Comparison of ENCODE assay signal across 16 mouse cellular contexts in the genomic region with DNA sequence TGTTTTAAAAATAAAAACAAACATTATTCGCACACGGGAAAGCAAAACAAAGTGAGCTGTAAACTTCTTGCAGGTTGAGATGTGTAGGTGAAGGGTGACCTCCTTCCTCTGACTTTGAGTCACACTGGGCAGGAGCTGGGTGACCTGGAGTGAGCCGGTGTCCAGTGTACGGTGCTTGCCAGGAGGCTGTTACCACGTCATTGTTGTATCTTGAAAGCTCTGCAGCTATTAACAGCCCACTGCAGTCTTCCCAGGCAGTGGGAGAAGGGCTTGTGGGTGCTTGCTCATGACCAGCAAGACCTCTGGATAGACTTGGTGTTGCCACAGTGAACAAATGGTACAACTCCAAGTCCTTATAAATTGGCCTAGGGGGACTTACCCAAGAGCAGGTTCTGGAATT. TPM values are rescaled to one million over a fixed set of nuclear protein-coding genes. Genes with fewer than 3 reads are reported as not detected.
DNase-seq lines count a peak whose midpoint lies in the region; TF ChIP-seq lines count a peak whose summit lies in the region.
"Had no signal": no experiment of that assay in that cellular context is flagged by ENCODE, and none has a peak within 500 bp of the region (broad histone marks: within the 10 kb centered on the region; RNA-seq: fewer than 3 reads in every experiment).

No protein-coding gene starts in this region.

- WGBS in heart, embryonic 10.5 days: 60% methylated on average over 5 of the region's 5 CpGs

- H3K36me3 ChIP-seq in heart, embryonic 10.5 days: peaks cover 32% of the 10 kb centered on the region

- peaks cover 13% of the 10 kb centered on the region for H3K4me1 ChIP-seq in heart, embryonic 10.5 days
- H3K4me1 ChIP-seq: hindbrain, embryonic 13.5 days; limb, embryonic 12.5 days had no signal

- no peak for TF ChIP-seq CTCF in gastrocnemius, adult 2 months (IDR thresholded peaks at IDR 0.05)

- no peak overlapping the region for H3K4me3 ChIP-seq in gastrocnemius, adult 2 months
- H3K4me3 ChIP-seq in heart, embryonic 10.5 days: no peak overlapping the region
- H3K4me3 ChIP-seq: hindbrain, embryonic 13.5 days; limb, embryonic 12.5 days; lung, embryonic 15.5 days; midbrain, embryonic 15.5 days had no signal

- DNase-seq in gastrocnemius, adult 2 months: no peak
- DNase-seq in gastrocnemius, postnatal 10 days: no peak
- peak; percentile 52 for DNase-seq in adipocyte (ENCODE audit: low spot score)
- DNase-seq in heart, embryonic 10.5 days (ENCODE audit: low spot score): no peak
- peak; percentile 62 for DNase-seq in heart, postnatal 4 days
- no peak for DNase-seq in left cerebral cortex, postnatal 25 days (ENCODE audit: low spot score in 2 of 2)
- no peak for DNase-seq in spleen, postnatal 14 days (ENCODE audit: low spot score in 2 of 2)
- no peak for DNase-seq in cerebellum, adult 11-12 months
- DNase-seq: cerebellum, adult 18-20 months; gastrocnemius, postnatal 36 days; retina, postnatal 1 day had no signal

- H3K9me3 ChIP-seq in heart, embryonic 10.5 days: no peaks in the 10 kb centered on the region
- H3K9me3 ChIP-seq: hindbrain, embryonic 13.5 days; limb, embryonic 12.5 days; lung, embryonic 15.5 days; midbrain, embryonic 15.5 days had no signal

- intact Hi-C loops in gastrocnemius, adult 2 months (cut with DNase I): no loop called here
- intact Hi-C loops in left cerebral cortex, postnatal 25 days (cut with DNase I): no loop called here

- H3K27ac ChIP-seq in gastrocnemius, adult 2 months: peak overlapping the region; percentile 20
- H3K27ac ChIP-seq in heart, embryonic 10.5 days: peak overlapping the region; percentile 31; the same call in 1 of the 2 replicates
- H3K27ac ChIP-seq: hindbrain, embryonic 13.5 days; kidney, postnatal 0 days; limb, embryonic 12.5 days; lung, embryonic 15.5 days had no signal

- H3K27me3 ChIP-seq in heart, embryonic 10.5 days (ENCODE audit: insufficient read depth, poor library complexity, severe bottlenecking): 0 out of 2 replicates have a peak, but pooled peaks cover 3% of the 10 kb centered on the region
- H3K27me3 ChIP-seq: hindbrain, embryonic 13.5 days; limb, embryonic 12.5 days; lung, embryonic 15.5 days; midbrain, embryonic 15.5 days had no signal

RNA-seq across cellular contexts. Expression of gene Tpra1, which starts 12.7 kb away (rescaled TPM):
- total RNA-seq in gastrocnemius, adult 2 months (2021): 10 to 100 TPM; 25.5 to 26.1 TPM
- 10 to 100 TPM; 21.4 to 34.4 TPM for total RNA-seq in gastrocnemius, postnatal 10 days (2021)
- polyA plus RNA-seq in heart, embryonic 10.5 days (2016; fragmentation: Nextera tagmentation; extraction: Ambion mirVana): 46.1 and 52.4 TPM in 2 replicates
- total RNA-seq in heart, postnatal 4 days (2021): 10 to 100 TPM; 29.7 to 30.8 TPM
- total RNA-seq in left cerebral cortex, postnatal 25 days (2021): 10 to 100 TPM; 39.2 to 46.8 TPM

RNA-seq across cellular contexts. Expression of gene Mcm2, which starts 16.2 kb away (rescaled TPM):
- total RNA-seq in gastrocnemius, adult 2 months (2021): 1 to 10 TPM; 6.6 to 7.5 TPM
- 10 to 100 TPM; 15.5 to 23.7 TPM for total RNA-seq in gastrocnemius, postnatal 10 days (2021)
- polyA plus RNA-seq in heart, embryonic 10.5 days (2016; fragmentation: Nextera tagmentation; extraction: Ambion mirVana): 184 TPM in 2 replicates
- total RNA-seq in heart, postnatal 4 days (2021): 100 to 1,000 TPM in 1 of 2 experiments, 10 to 100 TPM in 1; 86.1 to 103 TPM
- total RNA-seq in left cerebral cortex, postnatal 25 days (2021): 1 to 10 TPM; 3.2 to 4.9 TPM

RNA-seq across cellular contexts. Expression of gene Podxl2, which starts 40.0 kb away (rescaled TPM):
- 10 to 100 TPM; 48.5 to 55.1 TPM for total RNA-seq in gastrocnemius, adult 2 months (2021)
- 10 to 100 TPM; 69.0 to 70.3 TPM for total RNA-seq in gastrocnemius, postnatal 10 days (2021)
- 26.7 and 28.6 TPM in 2 replicates for polyA plus RNA-seq in heart, embryonic 10.5 days (2016; fragmentation: Nextera tagmentation; extraction: Ambion mirVana)
- total RNA-seq in heart, postnatal 4 days (2021): 10 to 100 TPM; 61.1 to 65.1 TPM
- 100 to 1,000 TPM; 173 to 180 TPM for total RNA-seq in left cerebral cortex, postnatal 25 days (2021)

Comparison
In these comparisons a context has a peak if more than half of its experiments do, and no peak if none do; other contexts are left out.
1. DNase-seq: peak in adipocyte (single experiment) and heart, postnatal 4 days (single experiment); none in gastrocnemius, adult 2 months (single experiment), gastrocnemius, postnatal 10 days (single experiment), heart, embryonic 10.5 days (single experiment), left cerebral cortex, postnatal 25 days (0 of 2), spleen, postnatal 14 days (0 of 2) and cerebellum, adult 11-12 months (single experiment).